Mouse (Mus musculus): ENCODE measurements around the gene Mettl9. TPM values are rescaled to one million over a fixed set of nuclear protein-coding genes. Genes with fewer than 3 reads are reported as not detected.
"Not testable (repeated sequence)": the region's sequence is repeated elsewhere in the genome, so short reads cannot be mapped to it uniquely, and the experiment has no call there.

Gene Mettl9
- total RNA-seq (2017): 78.2 and 95.5 TPM in 2 replicates

DNA sequence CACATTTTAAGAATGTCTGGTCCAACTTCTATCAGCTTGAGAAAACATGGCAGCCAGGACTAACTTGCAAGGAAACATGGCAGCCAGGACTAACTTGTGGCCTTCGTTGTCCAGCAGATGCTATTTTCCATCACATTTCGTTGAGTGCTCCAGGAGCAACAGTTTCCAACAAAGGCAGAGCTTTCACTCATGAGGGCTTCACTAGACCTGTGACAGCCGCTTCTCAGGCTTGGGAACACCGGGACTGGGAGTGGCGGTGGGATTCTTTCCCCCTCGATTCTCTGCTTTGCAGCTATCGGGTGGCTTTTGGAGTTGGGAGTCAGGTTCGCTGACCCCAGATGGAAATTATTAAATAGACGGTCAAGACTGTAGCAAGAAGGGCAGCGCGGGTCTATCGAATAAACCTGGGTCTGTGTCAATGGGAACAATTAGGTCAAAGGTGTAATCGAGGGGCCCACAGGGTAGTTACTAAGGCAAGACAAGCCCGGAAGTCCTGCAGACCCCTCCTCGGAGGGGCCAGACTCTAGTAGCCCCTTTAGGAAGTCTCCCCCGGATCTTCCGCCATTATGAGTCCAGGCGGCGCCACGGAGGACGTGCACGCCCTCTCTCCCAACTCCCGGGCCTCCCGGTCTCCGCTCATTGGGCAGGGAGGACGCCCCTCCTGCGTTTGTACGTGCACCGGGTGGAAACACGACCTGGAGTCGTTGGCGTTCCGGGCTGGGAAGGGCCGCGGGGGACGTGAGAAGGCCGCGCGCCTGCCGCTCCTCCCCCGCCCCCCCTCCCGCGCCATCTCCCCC lies at the start of gene Mettl9:
Gene Mettl9, plus strand, starts transcription at position 590 of the 797 bp plus-strand sequence.
- peak; percentile 99 for ATAC-seq (replicated peaks; ENCODE audit: low read depth, poor library complexity, severe bottlenecking)

DNA sequence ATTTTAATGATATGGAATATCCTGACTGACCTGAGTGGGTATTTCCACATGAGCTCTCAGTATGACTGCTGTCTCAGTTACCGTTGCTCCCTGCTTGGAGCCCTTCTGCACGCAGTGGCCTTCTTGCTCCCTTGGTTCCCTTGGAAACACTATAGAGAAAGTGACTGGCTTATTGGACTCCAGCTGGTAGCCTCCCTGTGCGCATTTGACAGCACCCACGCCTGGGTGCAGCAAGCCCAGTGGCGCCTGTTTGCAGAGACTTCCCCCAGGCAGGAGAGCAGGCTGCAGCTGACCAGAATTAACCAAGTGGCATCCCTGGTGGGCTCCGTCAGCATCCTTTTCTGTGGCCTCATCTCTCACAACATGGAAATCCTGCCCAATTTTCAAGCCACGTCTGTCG lies 43.1 kb upstream of the Mettl9 start:
- no peak for ATAC-seq (replicated peaks; ENCODE audit: low read depth, poor library complexity, severe bottlenecking)

GRCm38 (mm10) chr7:120999021-120999530 lies 35.2 kb upstream of the Mettl9 start:
- ATAC-seq (replicated peaks; ENCODE audit: low read depth, poor library complexity, severe bottlenecking): no peak

GRCm38 (mm10) chr7:121000065-121000822 lies 34.0 kb upstream of the Mettl9 start:
- ATAC-seq (replicated peaks; ENCODE audit: low read depth, poor library complexity, severe bottlenecking): no peak

GRCm38 (mm10) chr7:121001879-121002278 lies 32.4 kb upstream of the Mettl9 start:
- ATAC-seq (replicated peaks; ENCODE audit: low read depth, poor library complexity, severe bottlenecking): no peak

GRCm38 (mm10) chr7:121002407-121002928 lies 31.8 kb upstream of the Mettl9 start:
- no peak for ATAC-seq (replicated peaks; ENCODE audit: low read depth, poor library complexity, severe bottlenecking)

GRCm38 (mm10) chr7:121003793-121004418 lies 30.3 kb upstream of the Mettl9 start:
- ATAC-seq (replicated peaks; ENCODE audit: low read depth, poor library complexity, severe bottlenecking): no peak

GRCm38 (mm10) chr7:121011794-121012689 lies 22.2 kb upstream of the Mettl9 start:
- ATAC-seq (replicated peaks; ENCODE audit: low read depth, poor library complexity, severe bottlenecking): no peak

DNA sequence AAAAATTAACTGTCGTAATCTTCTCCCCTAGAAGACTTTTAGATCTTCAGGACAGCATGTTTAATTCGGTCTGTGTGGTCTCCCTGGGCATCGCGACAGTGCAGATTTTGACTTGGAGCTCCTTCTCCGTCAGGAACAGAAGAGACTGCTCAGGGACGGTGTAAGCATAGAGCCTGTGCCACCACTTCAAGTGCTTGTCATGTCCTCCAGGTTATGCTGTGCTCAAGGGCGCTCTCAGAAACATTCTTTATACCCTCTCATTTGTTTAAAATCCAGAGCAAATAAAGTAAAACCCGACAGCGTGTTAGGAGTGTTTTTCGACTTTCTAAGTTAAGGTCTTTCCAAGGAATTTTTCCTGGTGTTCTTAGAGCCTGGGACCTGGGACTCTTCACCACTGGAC lies 19.8 kb upstream of the Mettl9 start:
- no peak for ATAC-seq (replicated peaks; ENCODE audit: low read depth, poor library complexity, severe bottlenecking)

GRCm38 (mm10) chr7:121018778-121019177 lies 15.5 kb upstream of the Mettl9 start:
- peak; percentile 32; the same call in 1 of the 2 replicates for ATAC-seq (replicated peaks; ENCODE audit: low read depth, poor library complexity, severe bottlenecking)

DNA sequence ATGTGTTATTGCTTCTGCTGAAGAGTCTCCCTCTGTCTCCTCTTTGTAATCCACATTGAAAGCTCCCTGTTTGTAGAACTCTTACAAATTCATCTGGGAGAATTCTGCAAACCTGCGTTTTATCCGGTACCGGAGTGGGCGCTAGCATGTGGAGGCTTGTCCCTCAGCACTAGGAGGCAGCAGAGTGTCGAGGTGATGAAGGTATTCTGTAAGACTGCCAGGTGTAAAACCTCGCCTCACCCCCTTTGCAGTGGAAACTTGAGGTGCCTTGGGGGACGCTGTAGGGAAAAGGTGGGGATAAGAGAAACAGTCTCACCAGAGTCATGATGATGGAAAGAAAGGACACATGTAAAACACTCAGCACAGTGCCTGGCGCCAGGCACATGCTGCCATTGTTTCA lies 14.0 kb upstream of the Mettl9 start:
- ATAC-seq (replicated peaks; ENCODE audit: low read depth, poor library complexity, severe bottlenecking): peak; percentile 42; the same call in 1 of the 2 replicates

DNA sequence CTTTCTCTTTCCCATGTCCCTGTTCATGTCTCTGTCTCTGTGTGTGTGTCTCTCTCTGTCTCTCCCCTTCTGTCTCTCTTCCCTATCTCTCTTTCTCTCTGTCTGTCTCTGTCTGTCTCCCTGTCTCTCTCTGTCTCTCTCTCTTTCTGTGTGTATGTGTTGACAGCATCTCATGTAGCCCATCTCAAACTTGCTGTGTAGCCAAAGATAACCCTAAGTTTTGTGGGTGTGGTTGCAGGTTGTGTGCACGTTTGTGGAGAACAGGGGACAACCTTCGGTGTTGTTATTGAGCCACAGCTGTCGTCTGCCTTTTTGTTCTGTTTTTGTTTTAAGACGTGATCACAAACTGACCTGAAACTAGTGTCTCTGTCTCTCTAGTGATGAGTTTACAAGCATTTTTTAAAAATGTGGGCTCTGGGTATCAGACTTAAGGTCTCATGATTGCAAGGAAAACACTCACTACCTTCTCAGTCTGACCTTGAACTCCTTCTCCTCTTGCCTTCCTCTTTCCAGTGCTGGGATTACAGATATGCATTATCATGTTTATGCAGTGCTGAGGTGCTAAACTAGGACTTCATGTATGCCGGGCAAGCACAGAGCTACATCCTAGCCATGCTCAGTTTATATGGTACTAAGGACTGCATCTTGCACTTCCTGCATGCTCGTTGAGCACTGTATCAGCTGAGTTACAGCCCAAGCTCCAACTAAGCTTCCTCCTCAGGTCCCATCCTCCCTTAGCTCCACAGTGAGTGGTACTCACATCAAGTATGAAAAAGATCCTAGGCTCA lies 8.8 kb upstream of the Mettl9 start:
- no peak for ATAC-seq (replicated peaks; ENCODE audit: low read depth, poor library complexity, severe bottlenecking)

- ATAC-seq (replicated peaks; ENCODE audit: low read depth, poor library complexity, severe bottlenecking): no peak
These were observed 7.9 kb upstream of the Mettl9 start for GRCm38 (mm10) chr7:121026300-121026699.

- not testable (repeated sequence) for ATAC-seq (replicated peaks; ENCODE audit: low read depth, poor library complexity, severe bottlenecking)
These were observed 4.3 kb upstream of the Mettl9 start for GRCm38 (mm10) chr7:121029947-121030346.

GRCm38 (mm10) chr7:121034701-121035141 lies 476 bp downstream of the Mettl9 start:
- peak; percentile 14; the same call in 1 of the 2 replicates for ATAC-seq (replicated peaks; ENCODE audit: low read depth, poor library complexity, severe bottlenecking)

GRCm38 (mm10) chr7:121035161-121035721 lies 996 bp downstream of the Mettl9 start:
- peak; percentile 7; the same call in 1 of the 2 replicates for ATAC-seq (replicated peaks; ENCODE audit: low read depth, poor library complexity, severe bottlenecking)

GRCm38 (mm10) chr7:121040595-121040994 lies 6.3 kb downstream of the Mettl9 start:
- peak; percentile 42; the same call in 1 of the 2 replicates for ATAC-seq (replicated peaks; ENCODE audit: low read depth, poor library complexity, severe bottlenecking)

- no peak for ATAC-seq (replicated peaks; ENCODE audit: low read depth, poor library complexity, severe bottlenecking)
These were observed 7.7 kb downstream of the Mettl9 start for GRCm38 (mm10) chr7:121041989-121042388.
